Mouse (Mus musculus): ENCODE data around the gene Rpl19.

DNA sequence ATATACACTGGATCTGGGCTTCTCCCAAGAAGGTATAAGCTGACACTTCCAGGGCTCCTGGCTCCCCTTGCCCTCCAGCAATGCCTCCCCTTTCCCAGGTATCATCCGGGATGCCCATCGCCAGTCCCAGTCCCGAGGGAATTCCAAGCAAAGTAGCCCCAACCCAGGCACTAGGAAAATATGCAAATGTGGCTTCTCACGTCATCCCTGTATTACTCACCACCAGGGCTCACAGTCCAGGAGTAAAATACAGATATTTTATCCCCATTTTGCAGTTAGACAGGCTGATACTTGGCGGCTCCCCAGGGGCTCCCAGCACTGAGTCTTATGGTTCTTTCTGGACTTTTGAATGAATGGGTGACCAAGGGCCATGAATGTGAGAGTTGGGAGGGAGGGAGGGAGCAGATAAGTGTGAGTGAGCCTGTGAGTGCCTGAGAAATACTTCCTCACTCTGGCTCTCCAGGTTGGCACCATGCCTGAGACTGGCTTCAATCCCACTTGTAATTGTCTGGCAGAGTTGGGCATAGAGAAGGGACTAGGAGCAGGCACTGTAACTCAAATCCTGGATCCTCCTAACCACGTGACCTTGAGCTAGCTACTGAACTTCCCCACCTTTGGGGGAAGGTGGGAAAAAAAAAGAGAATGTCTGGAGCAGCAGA lies 35.5 kb downstream of the Rpl19 start:
- no peak for TF ChIP-seq CTCF (conservative IDR thresholded peaks at IDR 0.05 in 1 of 2, IDR thresholded peaks at IDR 0.05 in 1 of 2; ENCODE audit: low read depth in 2 of 2, low read length in 2 of 2)
- no peak for TF ChIP-seq POLR2A (IDR thresholded peaks at IDR 0.05; ENCODE audit: low read depth, low read length)
- no peak for TF ChIP-seq ZKSCAN1 (IDR thresholded peaks at IDR 0.05; ENCODE audit: borderline replicate concordance, low read depth, low read length)
- TF ChIP-seq KAT2A (IDR thresholded peaks at IDR 0.05; ENCODE audit: insufficient replicate concordance, low read length) = no peak
- no peak for TF ChIP-seq CHD1 (IDR thresholded peaks at IDR 0.05; ENCODE audit: low read depth, low read length)
- TF ChIP-seq MAX (IDR thresholded peaks at IDR 0.05; ENCODE audit: low read length) = no peak
- TF ChIP-seq USF2 (conservative IDR thresholded peaks at IDR 0.05; ENCODE audit: low read depth, low read length) = no peak

All from CH12.LX (cell line).